Mouse (Mus musculus) Patski (cell line): Measurements from ENCODE around the gene Vmo1. TPM values are rescaled to one million over a fixed set of nuclear protein-coding genes. Genes with fewer than 3 reads are reported as not detected.
A peak's percentile ranks its signal among the peaks of the same experiment; 100 is the strongest.
"Not testable (repeated sequence)": the region's sequence is repeated elsewhere in the genome, so short reads cannot be mapped to it uniquely, and the experiment has no call there.

Source experiments
- ATAC-seq: fragments of 100-300 bp; one replicate; pipeline ENCODE4 v1.8.0; 2021
- CTCF ChIA-PET: fragments of 350-600 bp; sonication (Branson Sonifier 250); formaldehyde crosslinking; loops from one replicate; lab custom pipeline; 2022; ENCODE audit warnings: inconsistent platforms; lab: Charles Lee
- POLR2A ChIA-PET: fragments of 350-600 bp; sonication (Branson Sonifier 250); formaldehyde crosslinking; loops from one replicate; lab custom pipeline; 2022; ENCODE audit warnings: antibody characterized with exemption, inconsistent platforms; lab: Charles Lee
- DNase-seq: peaks from one replicate; pipeline ENCODE4 v3.0.0-alpha.2; 2011; ENCODE audit warnings: low read depth, low spot score
- H3K27me3 ChIP-seq: fragments of 371-371 bp; one replicate; pipeline ENCODE4 v1.5.1; 2021
- CTCF ChIP-seq: fragments of 100-300 bp; IDR thresholded peaks from one replicate; pipeline ENCODE4 v1.5.1; 2021
- in situ Hi-C: fragments of 300-500 bp; cut with MboI; formaldehyde crosslinking; loops from 3 replicates; pipeline ENCODE4 v1.11.1; 2018; ENCODE audit warnings: low pct_unique_long_range_greater_than_20kb, mixed read lengths
- polyA plus RNA-seq: library from polyadenylated mRNA; unstranded; gene quantifications from one replicate; pipeline ENCODE4 v1.2.3, GENCODE M21; 2021

The Vmo1 gene
- polyA plus RNA-seq, 1 experiment from 2014 or later, result not detected

DNA sequence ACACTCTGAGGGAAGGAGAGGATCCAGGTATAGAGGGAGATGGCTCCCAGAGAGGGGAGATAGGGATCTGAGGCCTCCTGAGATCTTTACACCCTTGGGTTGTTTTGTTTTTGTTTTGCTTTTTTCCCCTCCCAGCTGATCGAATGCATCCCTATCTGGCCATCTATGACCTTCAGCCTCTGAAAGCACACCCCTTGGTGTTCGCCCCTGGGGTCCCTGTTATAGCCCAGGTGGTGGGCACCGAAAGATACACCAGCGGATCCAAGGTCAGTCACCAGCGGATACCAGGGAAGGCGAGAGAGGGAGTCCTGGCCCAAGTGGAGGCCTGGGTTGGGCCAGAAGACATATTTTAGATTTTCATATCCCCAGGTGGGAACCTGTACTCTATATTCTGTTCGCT, 26.5 kb upstream of the Vmo1 start:
- ChIA-PET POLR2A (no interaction called here), CTCF (interaction anchor here (1.6 kb wide), 1 partner anchor 21 kb away, joined by 4 read pairs; no protein-coding TSS in a partner anchor)
- ATAC-seq (no peak), DNase-seq (no peak)
- TF ChIP-seq CTCF, result no peak
- no peaks in the 10 kb centered on the region for H3K27me3 ChIP-seq
- in situ Hi-C loops, result loop anchor here (5.0 kb wide), 1 partner anchor 56 kb away; no protein-coding TSS in a partner anchor

DNA sequence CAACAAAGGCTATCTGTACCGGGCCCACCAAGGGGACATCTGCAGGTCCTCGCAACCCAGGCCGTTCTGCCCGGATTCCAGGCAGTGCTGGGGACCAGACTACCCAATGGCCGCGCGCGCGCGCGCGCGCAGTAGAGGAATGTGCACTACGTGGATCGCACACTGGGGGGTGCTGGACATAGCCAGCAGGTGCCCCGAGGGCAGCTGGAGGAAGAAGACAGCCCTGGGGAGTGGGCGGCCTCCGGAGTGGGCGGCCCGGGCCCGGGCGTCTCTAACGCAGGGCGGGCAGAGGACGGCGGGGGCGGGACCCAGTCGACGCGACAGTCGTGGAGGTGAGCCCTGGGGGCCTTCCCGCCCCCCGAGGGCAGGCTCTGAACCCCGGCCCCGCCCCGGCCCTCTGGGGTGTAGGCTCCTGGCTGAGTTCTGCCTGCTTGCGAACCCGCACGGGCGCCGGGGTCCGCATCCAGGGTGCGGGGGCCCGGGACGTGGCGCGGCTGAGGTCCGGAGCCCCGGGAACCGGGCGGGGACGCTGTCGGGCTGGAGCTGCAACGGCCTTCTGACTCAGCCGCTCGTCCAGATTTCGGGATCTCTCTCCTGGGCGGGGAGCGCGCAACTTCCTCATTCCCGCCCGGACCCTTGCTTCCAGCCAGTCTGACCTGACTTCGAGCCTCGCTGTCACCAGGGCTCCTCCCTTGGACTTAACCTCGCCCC, 25.6 kb upstream of the Vmo1 start, which contains the start of gene Pld2:
TSS of gene Pld2 (plus strand) at position 188 of the 711 bp plus-strand sequence.
- CTCF ChIA-PET, result interaction anchor here (0.9 to 1.6 kb wide), 2 partner anchors 22 to 26 kb away, joined by 3 to 4 read pairs; no protein-coding TSS in a partner anchor
- POLR2A ChIA-PET, result no interaction called here
- no peak for DNase-seq
- in situ Hi-C loops, result loop anchor here (5.0 kb wide), 1 partner anchor 57 kb away; no protein-coding TSS in a partner anchor
- peak; percentile 69 for ATAC-seq
- no peaks in the 10 kb centered on the region for H3K27me3 ChIP-seq
- peak; percentile 92 for TF ChIP-seq CTCF

DNA sequence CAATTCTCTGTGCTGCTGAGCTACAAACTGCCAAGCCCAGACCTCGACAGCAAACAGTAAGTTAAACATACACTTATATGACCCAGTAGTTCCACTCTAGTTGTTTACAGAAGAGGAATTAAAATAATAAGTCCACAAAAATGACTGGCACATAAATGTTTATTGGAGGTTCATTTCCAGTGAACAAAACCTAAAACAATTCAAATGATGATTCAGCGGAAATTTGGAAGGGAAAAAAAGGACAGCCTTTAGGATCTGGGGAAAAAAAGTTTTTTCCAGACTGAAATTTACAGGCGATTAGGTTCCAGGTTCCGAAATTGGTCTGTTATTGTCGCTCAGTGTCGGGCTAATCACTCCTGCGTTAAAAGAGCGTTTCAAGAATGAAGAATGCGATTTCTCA, 25.0 kb upstream of the Vmo1 start:
- DNase-seq (no peak), ATAC-seq (no peak)
- no peak for TF ChIP-seq CTCF
- POLR2A ChIA-PET, result interaction anchor here (1.4 kb wide), 1 partner anchor 11 kb away, joined by 4 read pairs; no protein-coding TSS in a partner anchor
- in situ Hi-C loops, result no loop called here
- no peaks in the 10 kb centered on the region for H3K27me3 ChIP-seq
- CTCF ChIA-PET, result no interaction called here

DNA sequence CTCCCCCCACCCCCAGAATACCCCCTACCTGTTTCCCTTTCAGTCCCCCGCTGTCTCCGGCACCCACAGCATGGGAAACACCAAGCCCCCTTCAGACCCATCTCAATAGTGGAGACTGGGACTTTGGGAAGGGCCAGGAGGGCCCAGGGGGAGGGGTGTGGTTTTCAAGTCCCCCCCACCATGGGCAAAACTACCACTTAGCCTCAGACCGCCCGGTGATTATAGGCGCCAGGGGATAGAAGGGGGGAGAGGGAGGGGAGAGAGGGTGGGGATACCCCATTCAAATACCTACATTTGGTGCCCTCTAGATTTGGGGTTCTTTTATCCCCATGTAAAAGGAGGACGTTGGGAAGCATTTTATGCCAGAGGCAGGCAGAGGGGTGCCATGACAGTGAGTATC, 18.4 kb upstream of the Vmo1 start, which contains the start of gene Gm40193:
TSS of gene Gm40193 (minus strand) at position 101 of the 400 bp plus-strand sequence.
- ATAC-seq (no peak), DNase-seq (no peak)
- CTCF ChIA-PET, result no interaction called here
- TF ChIP-seq CTCF, result no peak
- POLR2A ChIA-PET, result no interaction called here
- in situ Hi-C loops, result no loop called here
- no peaks in the 10 kb centered on the region for H3K27me3 ChIP-seq

DNA sequence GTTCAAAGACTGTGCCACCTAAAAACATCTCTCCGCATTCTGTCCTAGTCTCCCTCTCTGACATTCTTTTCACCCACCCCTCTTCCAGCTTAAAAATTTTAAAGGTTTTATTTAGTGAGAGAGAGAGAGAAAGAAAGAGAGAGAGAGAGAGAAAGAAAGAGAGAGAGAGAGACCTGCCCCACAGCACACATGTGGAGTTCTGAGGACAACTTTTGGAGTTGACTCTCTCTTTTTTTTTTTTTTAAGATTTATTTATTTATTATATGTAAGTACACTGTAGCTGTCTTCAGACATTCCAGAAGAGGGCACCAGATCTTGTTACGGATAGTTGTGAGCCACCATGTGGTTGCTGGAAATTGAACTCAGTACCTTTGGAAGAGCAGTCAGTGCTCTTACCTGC, 16.6 kb upstream of the Vmo1 start:
- DNase-seq, in situ Hi-C loops, H3K27me3 ChIP-seq, ATAC-seq, POLR2A ChIA-PET, CTCF ChIA-PET: not testable (repeated sequence)

DNA sequence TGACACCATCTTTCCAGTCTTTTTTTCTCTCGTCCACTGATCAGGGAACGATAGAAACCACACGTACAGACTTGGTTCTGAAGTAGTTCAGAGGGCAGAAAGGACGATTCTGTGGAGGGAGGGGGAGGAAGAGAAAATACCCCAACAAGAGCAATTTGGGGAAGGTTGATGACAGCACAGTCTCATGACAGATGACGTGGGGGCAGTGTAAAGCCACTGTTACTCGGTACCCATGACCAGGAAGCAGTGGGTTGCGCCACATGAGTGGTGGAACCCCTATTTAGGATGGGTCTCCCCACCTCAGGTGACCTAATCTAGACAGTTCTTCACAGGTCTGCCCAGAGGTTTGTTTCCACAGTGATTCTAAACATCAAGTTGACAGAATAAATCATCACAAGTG, 14.2 kb upstream of the Vmo1 start:
- no peak for DNase-seq
- no peak for ATAC-seq
- no peaks in the 10 kb centered on the region for H3K27me3 ChIP-seq
- ChIA-PET CTCF (no interaction called here), POLR2A (interaction anchor here (0.5 to 1.3 kb wide), 3 partner anchors 10 to 1602 kb away, joined by 3 to 4 read pairs (median 3); no protein-coding TSS in a partner anchor)
- in situ Hi-C loops, result no loop called here
- no peak for TF ChIP-seq CTCF

DNA sequence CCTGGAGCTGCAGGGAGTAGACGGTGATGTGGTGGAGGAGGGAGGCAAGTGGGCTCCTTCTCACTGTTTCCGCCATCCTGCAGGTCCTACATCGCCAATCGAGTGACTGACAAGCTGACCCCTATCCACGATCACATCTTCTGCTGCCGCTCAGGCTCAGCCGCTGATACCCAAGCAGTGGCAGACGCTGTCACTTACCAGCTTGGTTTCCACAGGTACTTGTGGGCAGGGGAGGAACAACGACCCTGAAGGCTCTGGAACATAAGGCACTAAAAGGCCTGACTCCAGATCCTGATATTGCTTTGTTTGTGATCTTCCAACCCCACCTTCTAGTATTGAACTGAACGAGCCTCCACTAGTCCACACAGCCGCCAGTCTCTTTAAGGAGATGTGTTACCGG, 11.8 kb upstream of the Vmo1 start:
- DNase-seq (no peak), ATAC-seq (no peak)
- in situ Hi-C loops, result no loop called here
- POLR2A ChIA-PET, result no interaction called here
- H3K27me3 ChIP-seq, result no peaks in the 10 kb centered on the region
- CTCF ChIA-PET, result interaction anchor here (2.2 kb wide), 1 partner anchor 72 kb away, joined by 6 read pairs; no protein-coding TSS in a partner anchor
- no peak for TF ChIP-seq CTCF

DNA sequence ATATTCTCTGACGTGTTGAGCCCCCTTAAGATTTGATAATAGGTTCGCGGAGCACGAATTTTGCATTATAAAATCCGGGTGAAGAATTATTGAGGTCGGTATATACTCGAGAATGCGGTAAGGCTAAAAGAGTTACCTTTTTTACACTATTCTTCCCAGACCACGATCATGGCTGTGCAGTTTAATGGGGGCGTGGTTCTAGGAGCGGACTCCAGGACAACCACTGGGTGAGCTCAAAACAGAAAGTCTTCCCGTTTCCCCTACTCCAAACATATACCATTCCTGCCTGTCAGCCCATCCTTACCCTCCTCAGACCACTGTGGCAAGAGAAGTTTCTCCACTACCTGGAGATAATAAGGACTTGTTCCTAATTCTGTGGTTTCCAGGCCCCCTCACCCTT, 11.3 kb upstream of the Vmo1 start:
- DNase-seq, result no peak
- no peaks in the 10 kb centered on the region for H3K27me3 ChIP-seq
- no peak for ATAC-seq
- in situ Hi-C loops, result no loop called here
- POLR2A ChIA-PET, result no interaction called here
- TF ChIP-seq CTCF, result no peak
- CTCF ChIA-PET, result interaction anchor here (2.2 kb wide), 1 partner anchor 72 kb away, joined by 6 read pairs; no protein-coding TSS in a partner anchor

DNA sequence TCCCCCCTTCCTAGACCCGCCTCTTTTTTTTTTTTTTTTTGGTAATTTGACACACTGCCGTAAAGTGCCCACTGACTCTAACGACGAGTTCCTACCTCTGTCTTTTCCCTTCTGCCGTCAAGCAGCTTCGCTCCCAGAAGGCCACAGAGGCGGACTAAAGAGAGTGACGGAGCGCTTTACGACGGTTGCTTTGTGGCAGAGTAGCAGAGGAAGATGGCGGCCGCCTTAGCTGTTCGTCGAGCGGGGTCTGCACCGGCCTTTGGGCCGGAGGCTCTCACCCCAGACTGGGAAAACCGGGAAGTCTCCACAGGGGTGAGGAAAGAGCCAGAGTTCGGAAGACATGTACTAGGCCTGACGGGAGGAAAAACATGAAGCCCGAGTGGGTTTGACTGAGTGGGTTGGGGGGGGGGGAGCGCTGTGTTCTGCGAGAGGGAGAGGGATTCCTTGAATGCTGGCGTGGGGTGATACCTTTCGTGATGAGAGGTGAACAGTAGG, 10.8 kb upstream of the Vmo1 start, which contains the start of gene Psmb6:
TSS of gene Psmb6 (plus strand) at position 184 of the 495 bp plus-strand sequence.
- in situ Hi-C loops, result no loop called here
- ChIA-PET POLR2A (interaction anchor here (0.6 to 0.8 kb wide), 4 partner anchors 61 to 598 kb away, joined by 3 to 9 read pairs (median 3); no protein-coding TSS in a partner anchor), CTCF (interaction anchor here (0.9 to 2.2 kb wide), 2 partner anchors 73 to 232 kb away, joined by 3 to 6 read pairs; no protein-coding TSS in a partner anchor)
- no peaks in the 10 kb centered on the region for H3K27me3 ChIP-seq
- peak; percentile 65 for ATAC-seq
- peak; percentile 89 for DNase-seq
- no peak for TF ChIP-seq CTCF

DNA sequence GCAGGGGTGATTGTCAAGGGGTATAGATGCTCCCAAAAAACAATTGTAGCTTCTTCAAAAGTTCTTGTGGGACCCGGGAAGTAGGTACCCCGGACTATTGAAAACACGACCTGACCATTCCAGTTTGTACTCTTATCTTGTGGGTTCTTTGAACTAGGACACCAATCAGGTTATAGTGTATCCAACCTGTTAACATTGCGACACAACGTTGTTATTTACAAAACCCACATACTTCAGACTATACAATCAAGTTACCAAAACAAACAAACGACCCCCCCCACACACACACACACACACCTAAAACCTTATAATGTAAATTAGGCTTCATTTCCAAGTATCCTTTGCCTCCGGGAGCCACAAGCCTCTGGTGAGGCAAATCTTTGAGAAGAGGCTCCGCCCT, 10.4 kb upstream of the Vmo1 start:
- DNase-seq (no peak), ATAC-seq (no peak)
- ChIA-PET POLR2A (interaction anchor here (0.6 to 0.8 kb wide), 4 partner anchors 61 to 598 kb away, joined by 3 to 9 read pairs (median 3); no protein-coding TSS in a partner anchor), CTCF (interaction anchor here (0.9 to 2.2 kb wide), 2 partner anchors 73 to 233 kb away, joined by 3 to 6 read pairs; no protein-coding TSS in a partner anchor)
- no peaks in the 10 kb centered on the region for H3K27me3 ChIP-seq
- in situ Hi-C loops, result no loop called here
- no peak for TF ChIP-seq CTCF

DNA sequence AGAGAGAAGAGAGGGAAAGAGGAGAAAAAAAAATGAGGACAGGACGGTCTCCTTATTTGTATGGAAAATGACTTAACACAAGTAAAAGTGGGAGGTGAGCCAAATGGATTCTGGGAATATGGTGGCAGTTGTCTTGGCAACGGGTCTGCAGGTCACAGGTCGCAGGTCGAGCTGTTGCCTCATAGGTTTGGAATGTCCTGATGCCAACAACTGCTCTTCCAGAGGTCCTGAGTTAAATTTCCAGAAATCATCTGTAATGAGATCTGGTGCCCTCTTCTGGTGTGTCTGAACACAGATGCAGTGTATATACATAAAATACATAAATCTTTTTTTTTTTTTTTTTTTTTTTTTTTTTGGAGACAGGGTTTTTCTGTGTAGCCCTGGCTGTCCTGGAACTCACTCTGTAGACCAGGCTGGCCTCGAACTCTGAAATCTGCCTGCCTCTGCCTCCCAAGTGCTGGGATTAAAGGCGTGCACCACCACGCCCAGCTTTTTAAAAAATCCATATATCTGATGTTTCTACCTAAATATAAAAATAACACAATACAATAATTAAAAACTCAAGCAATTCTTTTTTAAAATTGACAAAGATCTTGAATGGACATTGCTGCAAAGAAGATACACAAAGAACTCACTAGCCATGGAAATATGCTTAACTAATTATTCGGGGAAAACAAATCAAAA, 9.0 kb upstream of the Vmo1 start:
- H3K27me3 ChIP-seq, POLR2A ChIA-PET, DNase-seq, ATAC-seq, in situ Hi-C loops: not testable (repeated sequence)
- CTCF ChIA-PET, result interaction anchor here (0.6 kb wide), 1 partner anchor 223 kb away, joined by 3 read pairs; no protein-coding TSS in a partner anchor
